Mouse (Mus musculus) stomach, embryonic 14.5 days (tissue): Measurements from ENCODE around the gene Cfh. TPM values are rescaled to one million over a fixed set of nuclear protein-coding genes. Genes with fewer than 3 reads are reported as not detected.
A peak's percentile ranks its signal among the peaks of the same experiment; 100 is the strongest.
"Not testable (repeated sequence)": the region's sequence is repeated elsewhere in the genome, so short reads cannot be mapped to it uniquely, and the experiment has no call there.

Experiments used
- ATAC-seq: fragments of 200-750 bp; cut with Nextera tagmentation; 2 replicates; pipeline ENCODE4 v1.8.0; 2017; ENCODE audit warnings: low read depth, moderate TSS enrichment; ENCODE audit not compliant: insufficient number of reproducible peaks, insufficient read depth, low FRiP score
- H3K27ac ChIP-seq: fragments of 300-500 bp; sonication (generic); 2 replicates; pipeline ENCODE4 v1.5.1; 2014; ENCODE audit warnings: mild to moderate bottlenecking, low read length, moderate library complexity, mixed read lengths
- H3K27me3 ChIP-seq: fragments of 300-500 bp; sonication (generic); 2 replicates; pipeline ENCODE4 v1.6.1; 2014; ENCODE audit warnings: low read length, control low read depth, mixed read lengths; ENCODE audit not compliant: control insufficient read depth, insufficient read depth
- H3K36me3 ChIP-seq: fragments of 300-500 bp; sonication (generic); 2 replicates; pipeline ENCODE4 v1.6.1; 2014; ENCODE audit warnings: mild to moderate bottlenecking, control low read depth, low read length, moderate library complexity, mixed read lengths; ENCODE audit not compliant: control insufficient read depth, insufficient read depth
- H3K4me1 ChIP-seq: fragments of 300-500 bp; sonication (generic); 2 replicates; pipeline ENCODE4 v1.6.1; 2014; ENCODE audit warnings: low read length, control low read depth, mixed read lengths; ENCODE audit not compliant: control insufficient read depth, insufficient read depth
- H3K4me2 ChIP-seq: fragments of 300-500 bp; sonication (generic); replicated peaks from 2 replicates; pipeline ENCODE4 v1.6.1; 2014; ENCODE audit warnings: low read depth, low read length, control low read depth
- H3K4me3 ChIP-seq: fragments of 300-500 bp; sonication (generic); 2 replicates; pipeline ENCODE4 v1.5.1; 2014; ENCODE audit warnings: low read depth, low read length, control low read depth
- H3K9ac ChIP-seq: fragments of 300-500 bp; sonication (generic); replicated peaks from 2 replicates; pipeline ENCODE4 v1.6.1; 2014; ENCODE audit warnings: low read depth, mild to moderate bottlenecking, control low read depth, low read length, moderate library complexity, mixed read lengths
- H3K9me3 ChIP-seq: fragments of 300-500 bp; sonication (generic); 2 replicates; pipeline ENCODE4 v1.6.1; 2016; ENCODE audit warnings: low read depth, low read length, control low read depth; ENCODE audit not compliant: control insufficient read depth
- WGBS: fragments of 180-500 bp; shearing (Covaris S2); extraction: QIAGEN DNeasy Blood & Tissue Kit; methylation state at CpG from one replicate; pipeline ENCODE4 v1.1.7; 2014; 5-methylcytosine and 5-hydroxymethylcytosine counted together
- polyA plus RNA-seq: library from polyadenylated mRNA; unstranded; fragments of >200 nt; fragmentation: Nextera tagmentation; extraction: Ambion mirVana; gene quantifications from 2 replicates; pipeline ENCODE4 v1.2.1, GENCODE M21; 2014

The Cfh gene
- polyA plus RNA-seq, result 8.1 and 8.2 TPM in 2 replicates

DNA sequence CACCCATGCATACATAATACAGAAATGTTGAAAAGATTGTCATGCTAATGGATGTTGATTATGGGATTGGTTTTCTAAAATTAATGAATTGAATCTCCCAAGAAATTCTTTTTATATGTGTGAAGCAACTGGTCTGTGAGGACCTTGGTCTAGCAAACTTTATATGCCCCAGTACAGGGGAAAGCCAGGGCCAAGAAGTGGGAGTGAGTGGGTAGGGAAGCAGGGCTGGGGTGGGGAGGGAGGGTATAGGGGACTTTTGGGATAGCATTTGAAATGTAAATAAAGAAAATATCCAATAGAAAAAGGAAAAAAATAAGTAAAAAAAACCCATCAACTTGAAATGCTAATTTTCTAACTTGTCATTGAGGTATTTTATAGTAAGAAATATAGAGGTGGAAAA, at the start of gene Cfh:
Gene Cfh, minus strand, starts transcription at position 101 of the 400 bp plus-strand sequence.
- not testable (repeated sequence) for H3K9me3 ChIP-seq, H3K4me3 ChIP-seq

DNA sequence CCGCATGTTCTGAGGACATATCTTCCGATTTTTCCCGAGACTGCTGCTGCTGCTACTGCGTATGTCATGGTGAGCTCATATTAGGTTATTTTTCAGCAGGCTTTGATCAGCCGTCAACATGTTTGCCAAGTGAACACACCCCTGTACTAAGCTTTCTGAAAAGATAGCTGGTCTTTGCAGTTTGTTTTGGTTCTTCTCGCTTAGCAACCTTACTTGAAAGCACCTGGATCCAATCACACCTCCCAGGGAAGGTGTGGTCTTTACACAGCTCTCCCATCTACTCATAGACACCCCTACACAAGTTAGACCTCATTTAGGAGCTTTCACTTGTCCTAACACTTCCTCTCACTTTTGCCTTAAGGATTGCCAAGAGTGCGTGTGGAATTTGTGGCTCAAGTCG, 43.1 kb upstream of the Cfh start:
- H3K36me3 ChIP-seq, result no peaks in the 10 kb centered on the region
- no peaks in the 10 kb centered on the region for H3K4me1 ChIP-seq
- no peak overlapping the region for H3K9ac ChIP-seq
- WGBS, result 53% methylated on average over 8 of the region's 8 CpGs
- no peaks in the 10 kb centered on the region for H3K27me3 ChIP-seq
- H3K27ac ChIP-seq, result no peak overlapping the region
- no peak overlapping the region for H3K4me3 ChIP-seq
- no peak overlapping the region for H3K4me2 ChIP-seq
- 0 out of 2 replicates have a peak, but pooled peaks have one; percentile 71 for ATAC-seq
- H3K9me3 ChIP-seq, result no peaks in the 10 kb centered on the region

More for the DNA sequence above, at the start of gene Cfh:
- not testable (repeated sequence) for H3K27me3 ChIP-seq, H3K36me3 ChIP-seq, H3K4me2 ChIP-seq, H3K9ac ChIP-seq, H3K4me1 ChIP-seq, ATAC-seq
- H3K27ac ChIP-seq, result 0 out of 2 replicates have a peak within 1 kb of the TSS, but pooled peaks have one; percentile 2

DNA sequence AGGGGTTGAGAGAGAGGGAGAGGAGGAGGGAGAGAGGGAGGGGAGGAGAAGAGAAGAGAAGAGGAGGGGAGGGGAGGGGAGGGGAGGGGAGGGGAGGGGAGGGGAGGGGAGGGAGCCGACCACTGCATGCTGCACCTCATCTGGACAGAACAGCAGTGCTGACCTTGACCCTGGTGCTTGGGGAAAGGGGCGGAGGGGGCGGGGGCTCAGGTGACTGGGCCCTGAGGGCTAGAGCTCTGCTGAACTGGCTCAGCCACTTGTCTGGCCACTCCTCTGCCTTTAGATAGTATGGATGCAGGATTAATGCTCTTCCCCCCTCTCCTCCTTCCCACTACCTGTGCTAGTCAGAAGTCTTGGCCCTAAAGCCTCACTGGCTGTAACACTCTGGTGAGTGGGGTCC, 41.7 kb upstream of the Cfh start:
- no peak overlapping the region for H3K4me2 ChIP-seq
- H3K4me3 ChIP-seq, result no peak overlapping the region
- H3K9ac ChIP-seq, result no peak overlapping the region
- H3K9me3 ChIP-seq, result no peaks in the 10 kb centered on the region
- WGBS, result 34% methylated on average over 2 of the region's 3 CpGs
- H3K27ac ChIP-seq, result no peak overlapping the region
- ATAC-seq, result peak; percentile 38; the same call in 1 of the 2 replicates
- no peaks in the 10 kb centered on the region for H3K27me3 ChIP-seq
- no peaks in the 10 kb centered on the region for H3K4me1 ChIP-seq
- no peaks in the 10 kb centered on the region for H3K36me3 ChIP-seq

DNA sequence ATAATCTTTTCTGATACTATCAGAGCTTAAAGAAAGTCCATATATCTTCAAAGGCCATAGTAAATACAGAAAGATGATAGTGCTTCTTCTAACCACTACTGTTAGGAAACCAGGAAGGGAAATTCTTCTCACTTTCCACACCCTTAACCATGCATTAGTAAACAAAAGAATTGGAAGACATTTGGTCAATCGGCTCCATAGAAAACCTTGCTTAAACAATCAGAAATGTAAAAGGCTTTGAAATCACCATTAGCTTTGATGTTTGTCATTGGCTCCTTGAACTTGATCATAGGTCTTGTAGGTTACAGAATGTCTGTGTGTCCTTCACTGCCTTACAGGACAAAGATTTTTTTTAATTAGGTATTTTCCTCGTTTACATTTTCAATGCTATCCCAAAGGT, 21.8 kb upstream of the Cfh start:
- no peak overlapping the region for H3K9ac ChIP-seq
- no peaks in the 10 kb centered on the region for H3K27me3 ChIP-seq
- no peak for ATAC-seq
- no peak overlapping the region for H3K4me2 ChIP-seq
- H3K36me3 ChIP-seq, result no peaks in the 10 kb centered on the region
- H3K4me3 ChIP-seq, result no peak overlapping the region
- WGBS, result 66% methylated on average over 2 of the region's 2 CpGs
- H3K27ac ChIP-seq, result no peak overlapping the region
- H3K9me3 ChIP-seq, result no peaks in the 10 kb centered on the region
- no peaks in the 10 kb centered on the region for H3K4me1 ChIP-seq

DNA sequence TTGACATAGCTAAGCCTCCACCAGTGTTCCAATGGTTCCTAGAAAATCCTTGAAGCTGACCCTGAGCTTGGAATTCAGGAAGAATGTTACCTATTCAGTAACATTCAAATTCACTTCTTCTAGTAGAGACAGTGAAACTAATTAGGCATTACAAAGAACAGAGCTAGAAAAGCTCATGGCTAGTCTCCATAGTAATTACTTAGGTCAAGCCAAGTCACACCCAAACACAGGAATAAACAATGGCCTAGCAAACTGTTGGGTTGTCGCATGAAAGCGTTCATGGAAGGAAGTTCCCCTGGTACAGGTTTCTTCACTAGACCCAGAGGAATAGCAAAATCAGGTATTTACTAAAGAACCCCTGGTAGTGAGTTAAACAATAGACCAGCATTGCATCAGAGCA, 4.9 kb upstream of the Cfh start:
- not testable (repeated sequence) for ATAC-seq, H3K27me3 ChIP-seq, H3K4me3 ChIP-seq, H3K4me2 ChIP-seq, H3K4me1 ChIP-seq, H3K9ac ChIP-seq, H3K27ac ChIP-seq, H3K36me3 ChIP-seq, H3K9me3 ChIP-seq
- WGBS, result 83% methylated on average over 2 of the region's 2 CpGs

DNA sequence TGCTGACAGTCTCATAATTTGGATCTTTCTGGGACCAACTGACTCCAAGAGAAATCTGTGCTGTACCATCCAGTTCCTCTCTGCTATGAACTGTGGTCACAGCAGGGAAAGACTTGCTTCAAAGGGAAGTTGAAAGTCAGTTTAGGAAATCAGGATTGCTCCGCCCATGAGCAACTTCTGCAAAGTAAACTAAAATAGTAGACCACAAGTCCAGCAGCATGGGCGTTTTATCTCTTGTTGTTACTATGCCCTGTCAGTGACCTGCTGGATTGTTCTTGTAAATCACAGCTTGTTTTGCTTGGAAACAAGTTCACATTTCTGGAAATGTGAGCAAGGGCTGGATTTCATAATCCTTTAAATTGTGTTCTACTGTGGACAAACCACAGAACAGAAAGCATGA, 356 bp downstream of the Cfh start:
- WGBS, result 37% methylated on average over 2 of the region's 2 CpGs
- 0 out of 2 replicates have a peak overlapping the region, but pooled peaks have one; percentile 2 for H3K27ac ChIP-seq
- ATAC-seq, result no peak
- 0 out of 2 replicates have a peak, but pooled peaks cover 5% of the 10 kb centered on the region for H3K4me1 ChIP-seq
- no peak overlapping the region for H3K9ac ChIP-seq
- no peak overlapping the region for H3K4me3 ChIP-seq
- H3K27me3 ChIP-seq, result no peaks in the 10 kb centered on the region
- no peak overlapping the region for H3K4me2 ChIP-seq
- no peaks in the 10 kb centered on the region for H3K9me3 ChIP-seq
- H3K36me3 ChIP-seq, result no peaks in the 10 kb centered on the region

DNA sequence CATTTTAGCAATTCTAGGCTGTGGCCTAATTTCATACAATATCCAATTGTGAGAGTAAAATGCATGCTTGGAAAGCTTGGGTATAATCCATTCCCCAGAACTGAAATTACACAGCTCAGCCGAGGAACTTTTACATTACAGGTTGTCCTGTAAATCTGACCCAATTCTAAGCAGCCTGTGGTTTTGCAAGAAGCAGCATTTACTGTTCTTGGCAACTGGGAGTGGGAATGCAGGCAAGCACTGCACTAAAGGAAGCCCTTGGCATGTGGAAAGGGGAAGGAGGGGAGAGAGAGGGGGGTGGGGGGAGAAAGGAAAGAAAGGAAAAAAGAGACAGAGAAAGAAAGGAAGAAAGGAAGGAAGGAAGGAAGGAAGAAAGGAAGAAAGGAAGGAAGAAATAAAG, 3.4 kb downstream of the Cfh start:
- no peaks in the 10 kb centered on the region for H3K36me3 ChIP-seq
- H3K9me3 ChIP-seq, result no peaks in the 10 kb centered on the region
- 70% methylated on average over 1 of the region's 1 CpGs for WGBS
- no peak overlapping the region for H3K4me3 ChIP-seq
- H3K9ac ChIP-seq, result no peak overlapping the region
- no peak overlapping the region for H3K27ac ChIP-seq
- H3K4me2 ChIP-seq, result no peak overlapping the region
- no peak for ATAC-seq
- H3K27me3 ChIP-seq, result no peaks in the 10 kb centered on the region
- 0 out of 2 replicates have a peak, but pooled peaks cover 5% of the 10 kb centered on the region for H3K4me1 ChIP-seq

DNA sequence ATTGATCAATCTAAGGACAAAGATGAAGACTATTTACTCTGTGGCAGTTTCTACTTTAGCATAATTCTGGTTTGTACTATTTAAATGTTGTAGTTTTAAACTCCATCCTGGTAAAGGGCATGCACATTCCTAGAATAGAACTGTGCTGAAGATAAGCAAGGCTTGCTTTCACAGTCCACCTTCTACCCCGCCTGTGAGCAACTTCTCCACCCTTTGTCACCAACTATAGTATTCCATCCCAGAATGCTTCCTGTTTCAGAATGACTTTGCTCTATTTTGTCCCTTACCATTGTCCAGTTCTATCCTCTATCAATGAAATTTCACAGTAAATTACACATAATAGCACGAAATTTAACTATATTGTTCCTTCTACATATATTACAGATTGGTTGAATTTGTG, 8.1 kb downstream of the Cfh start:
- ATAC-seq, result no peak
- WGBS, result 76% methylated on average over 2 of the region's 2 CpGs

DNA sequence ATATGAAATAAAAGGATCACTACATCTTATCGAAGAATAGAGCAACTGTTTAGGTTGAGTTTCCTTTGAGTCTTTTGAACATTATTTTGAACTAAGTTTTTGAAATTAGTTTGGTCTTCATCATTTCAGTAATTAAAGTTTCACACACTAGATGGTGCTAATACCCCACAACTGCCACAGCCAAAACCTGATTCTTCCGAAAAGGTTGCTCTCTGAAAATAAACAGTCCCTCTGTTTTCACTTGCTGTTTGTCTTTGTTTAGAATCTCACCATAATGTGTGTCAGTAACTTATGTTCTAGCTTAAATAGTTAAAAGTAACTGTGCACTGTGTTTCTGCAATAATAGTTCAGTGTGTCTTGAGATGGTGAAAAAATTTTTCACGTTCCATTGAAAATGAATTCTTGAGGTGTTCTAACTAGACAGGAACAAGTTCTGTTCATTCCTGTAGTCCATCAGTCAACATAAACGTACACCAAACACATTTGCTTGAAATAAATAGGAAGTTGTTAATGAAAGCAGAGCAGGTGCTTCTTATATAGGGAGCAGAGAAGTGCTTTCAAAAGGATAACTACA, 11.9 kb downstream of the Cfh start:
- H3K27me3 ChIP-seq, result no peaks in the 10 kb centered on the region
- no peak overlapping the region for H3K4me3 ChIP-seq
- peak overlapping the region; percentile 14; the same call in 1 of the 2 replicates for H3K4me2 ChIP-seq
- H3K4me1 ChIP-seq, result no peaks in the 10 kb centered on the region
- ATAC-seq, result no peak
- H3K9me3 ChIP-seq, result no peaks in the 10 kb centered on the region
- 28% methylated on average over 4 of the region's 4 CpGs for WGBS
- no peak overlapping the region for H3K9ac ChIP-seq
- H3K27ac ChIP-seq, result no peak overlapping the region
- no peaks in the 10 kb centered on the region for H3K36me3 ChIP-seq

More for the DNA sequence above, 8.1 kb downstream of the Cfh start:
- Histone ChIP-seq H3K4me3 (no peak overlapping the region), H3K27ac (no peak overlapping the region), H3K4me2 (no peak overlapping the region), H3K36me3 (no peaks in the 10 kb centered on the region), H3K9me3 (no peaks in the 10 kb centered on the region), H3K4me1 (no peaks in the 10 kb centered on the region), H3K27me3 (no peaks in the 10 kb centered on the region), H3K9ac (no peak overlapping the region)
